Mouse (Mus musculus) heart, adult 11 months (tissue): Measurements from ENCODE around the gene Inpp4b.

Source experiments
- DNase-seq: peaks from one replicate; pipeline ENCODE4 v3.0.0; 2022

The Inpp4b gene

DNA sequence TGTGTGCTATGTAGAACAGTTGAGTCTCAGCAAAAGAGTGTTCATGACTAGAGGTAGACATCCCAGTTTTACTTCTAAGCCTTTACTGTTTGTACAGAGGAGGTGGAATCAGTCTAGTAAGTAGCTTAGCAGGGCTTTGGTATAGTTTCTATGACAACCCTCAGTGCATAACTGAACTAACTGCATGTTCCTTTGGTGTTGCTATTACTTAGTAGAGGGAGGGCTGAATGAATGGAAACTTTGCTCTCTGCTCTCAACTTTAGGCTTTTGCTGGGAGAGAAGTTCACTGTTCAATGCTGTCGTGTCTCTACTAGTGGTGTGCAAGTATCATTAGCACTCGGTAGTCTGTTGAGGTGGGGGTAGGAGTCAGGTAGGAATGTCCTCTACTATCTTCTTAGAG lies 393.3 kb downstream of the Inpp4b start:
- no peak for DNase-seq

GRCm38 (mm10) chr8:81736103-81736502 lies 393.7 kb downstream of the Inpp4b start:
- DNase-seq, result no peak

- DNase-seq, result no peak
These were observed 400.2 kb downstream of the Inpp4b start for GRCm38 (mm10) chr8:81742588-81742987.

- no peak for DNase-seq
These were observed 400.7 kb downstream of the Inpp4b start for GRCm38 (mm10) chr8:81743040-81743439.

DNA sequence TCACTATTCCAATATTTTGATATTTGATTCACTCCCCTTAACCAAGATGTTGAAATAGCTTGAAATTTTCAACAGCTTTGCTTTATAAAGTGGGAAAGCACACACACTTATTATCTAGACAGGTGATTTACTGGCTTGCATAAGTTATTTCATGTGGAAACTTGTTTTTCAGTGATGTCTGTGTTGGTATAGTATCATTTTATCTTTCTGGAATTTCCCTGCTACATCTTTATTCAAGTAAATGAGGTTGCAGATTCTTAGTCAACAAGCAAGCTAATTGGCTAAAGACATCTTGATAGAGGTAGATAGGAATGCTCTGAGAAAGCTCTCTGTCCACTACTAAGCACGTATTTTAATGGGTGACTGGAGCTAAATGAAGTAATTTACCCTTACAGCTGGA lies 403.1 kb downstream of the Inpp4b start:
- DNase-seq, result no peak

GRCm38 (mm10) chr8:81751159-81751558 lies 408.8 kb downstream of the Inpp4b start:
- DNase-seq, result no peak

GRCm38 (mm10) chr8:81756663-81757062 lies 414.3 kb downstream of the Inpp4b start:
- no peak for DNase-seq

- DNase-seq, result no peak
These were observed 415.3 kb downstream of the Inpp4b start for GRCm38 (mm10) chr8:81757580-81758144.

DNA sequence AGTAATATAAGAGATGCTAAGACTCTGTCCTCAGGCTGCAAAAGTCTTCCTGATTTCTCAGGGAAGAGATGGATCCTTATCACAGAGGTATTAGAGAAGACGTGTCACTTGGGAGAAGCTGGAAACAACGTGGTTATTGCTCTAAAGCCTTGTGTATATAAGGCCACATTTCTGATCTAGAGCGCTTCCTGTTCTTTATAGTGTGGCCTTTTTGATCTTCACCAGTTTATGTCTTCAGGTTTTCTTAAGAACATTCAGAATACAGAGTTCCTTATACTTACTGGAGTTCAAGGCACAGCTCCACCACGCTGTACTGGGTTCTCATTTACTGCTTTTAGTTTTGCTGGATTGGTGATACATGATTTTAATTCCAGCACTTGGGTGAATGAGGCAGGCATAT lies 419.1 kb downstream of the Inpp4b start:
- DNase-seq, result no peak

DNA sequence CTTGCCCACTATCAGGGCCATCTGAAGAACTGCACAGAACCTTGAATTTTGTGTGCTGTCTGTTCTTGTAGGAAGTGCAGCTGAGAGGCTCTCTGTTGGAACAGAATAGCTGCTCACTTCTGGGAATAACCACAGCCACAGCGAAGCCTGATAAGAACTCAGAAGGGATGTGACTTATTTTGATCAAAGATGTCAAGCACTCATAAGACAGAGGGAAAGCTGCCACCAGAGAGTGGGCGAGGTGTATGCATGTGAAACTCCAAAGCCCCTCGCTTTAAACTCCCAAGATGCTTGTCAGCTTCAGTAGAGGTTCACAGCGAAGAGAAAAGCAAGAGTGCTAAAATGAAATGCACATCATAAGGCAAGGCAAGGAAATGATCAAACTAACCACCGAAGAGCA lies 423.7 kb downstream of the Inpp4b start:
- DNase-seq, result no peak

GRCm38 (mm10) chr8:81767411-81768312 lies 425.3 kb downstream of the Inpp4b start:
- peak; percentile 96 for DNase-seq

DNA sequence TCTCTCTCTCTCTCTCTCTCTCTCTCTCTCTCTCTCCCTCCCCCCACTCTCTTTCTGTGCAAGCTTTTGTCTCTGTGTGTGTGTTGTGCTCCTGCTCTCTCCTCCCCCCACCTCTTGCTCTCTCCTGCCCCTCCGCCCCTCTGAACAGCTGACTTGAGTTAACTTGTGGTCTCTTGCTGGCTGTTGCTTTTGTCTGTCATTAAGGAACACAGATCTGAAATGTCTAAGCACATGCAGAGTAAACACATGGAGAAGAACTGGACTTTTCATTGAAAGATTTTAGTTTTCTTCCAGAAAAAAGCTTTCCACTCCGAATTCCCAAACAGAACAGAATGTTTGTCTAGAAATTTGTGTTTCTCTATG lies 425.9 kb downstream of the Inpp4b start:
- no peak for DNase-seq

- DNase-seq, result no peak
These were observed 426.5 kb downstream of the Inpp4b start for GRCm38 (mm10) chr8:81768731-81769445.

DNA sequence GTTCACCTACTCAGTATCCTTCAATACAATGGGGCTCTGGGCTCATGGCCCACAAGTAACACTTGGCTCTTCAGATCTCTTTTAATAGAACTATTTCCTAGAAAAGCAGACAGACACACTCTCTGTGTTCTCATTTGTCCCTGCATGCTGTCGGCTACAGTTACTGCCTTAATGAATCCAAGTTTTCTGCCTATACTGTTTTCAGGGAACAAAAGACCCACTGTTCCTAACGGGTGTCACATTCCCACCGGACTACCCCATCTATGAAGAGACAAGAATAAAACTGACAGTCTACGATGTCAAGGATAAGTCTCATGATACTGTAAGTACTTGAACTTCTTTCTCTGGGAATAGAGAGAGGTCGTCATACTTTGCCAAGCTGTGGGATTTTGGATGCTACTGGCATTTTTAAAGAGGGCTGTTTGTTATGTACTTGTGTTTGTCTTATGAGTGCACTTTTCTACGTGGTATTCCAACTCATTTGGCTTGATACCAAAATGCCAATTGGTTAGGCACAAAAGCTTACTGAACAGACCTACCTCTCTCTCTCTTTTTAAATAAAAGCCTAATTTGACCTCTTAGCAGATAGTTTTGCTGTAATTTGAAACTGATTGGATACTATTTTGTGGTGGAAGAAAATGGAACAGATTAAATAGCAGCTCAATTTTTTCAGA lies 428.4 kb downstream of the Inpp4b start:
- DNase-seq, result no peak

- no peak for DNase-seq
These were observed 430.5 kb downstream of the Inpp4b start for GRCm38 (mm10) chr8:81772855-81773254.

DNA sequence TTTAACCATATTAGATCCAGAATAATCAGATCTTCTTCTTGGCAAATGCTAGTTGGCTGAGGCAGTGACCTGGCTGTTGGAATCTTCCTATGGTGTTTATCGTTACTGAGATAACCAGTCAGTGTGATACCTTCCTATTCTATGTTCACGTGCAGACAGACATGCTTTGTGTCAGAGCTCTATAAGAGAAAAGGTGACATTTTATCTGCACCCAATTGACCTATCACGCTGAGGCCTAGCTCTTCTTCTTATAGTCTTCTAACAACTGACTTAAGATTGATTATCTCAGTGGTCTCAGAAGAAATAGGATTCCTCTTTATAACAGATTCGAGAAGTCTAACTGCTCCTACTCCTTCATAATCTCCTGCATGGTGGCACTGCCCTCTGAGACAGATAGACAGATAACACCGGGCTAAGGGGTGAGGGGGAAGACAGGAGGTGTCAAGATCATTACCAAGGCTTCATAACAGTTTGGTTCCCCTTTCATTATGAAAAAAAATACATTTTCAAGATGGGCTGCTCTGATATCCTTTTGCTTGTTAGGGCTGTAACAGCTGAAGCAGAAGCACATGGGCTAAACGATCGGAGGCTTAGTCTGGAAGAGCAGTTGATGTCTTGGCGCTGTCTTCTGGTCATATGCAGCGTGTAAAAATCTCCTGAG lies 431.1 kb downstream of the Inpp4b start:
- DNase-seq, result no peak

GRCm38 (mm10) chr8:81774010-81774409 lies 431.7 kb downstream of the Inpp4b start:
- no peak for DNase-seq

GRCm38 (mm10) chr8:81774454-81774853 lies 432.1 kb downstream of the Inpp4b start:
- DNase-seq, result no peak

- DNase-seq, result no peak
These were observed 434.3 kb downstream of the Inpp4b start for GRCm38 (mm10) chr8:81776516-81777237.

DNA sequence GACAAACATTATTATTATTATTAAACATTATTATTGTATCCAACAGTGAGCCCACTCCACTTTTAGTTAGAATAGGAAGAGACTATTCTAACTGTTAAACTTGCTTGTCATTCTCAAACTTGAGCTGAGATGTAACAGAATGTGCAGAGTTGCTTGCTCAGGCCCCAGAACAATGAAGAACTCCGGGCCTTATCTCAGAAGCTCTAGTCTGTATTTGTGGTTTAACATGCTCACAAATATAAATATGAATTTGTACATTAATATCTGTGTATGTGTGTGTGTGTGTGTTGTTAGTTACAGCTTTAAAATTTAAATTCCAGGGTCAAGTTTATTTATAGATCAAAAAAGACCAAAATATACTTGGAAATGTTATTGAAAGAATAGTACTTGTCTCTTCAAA lies 435.3 kb downstream of the Inpp4b start:
- DNase-seq, result no peak

GRCm38 (mm10) chr8:81779440-81779839 lies 437.1 kb downstream of the Inpp4b start:
- DNase-seq, result no peak

GRCm38 (mm10) chr8:81780166-81780565 lies 437.8 kb downstream of the Inpp4b start:
- no peak for DNase-seq
